Mouse (Mus musculus): Measurements from ENCODE around the gene Gpalpp1.
A peak's percentile ranks its signal among the peaks of the same experiment; 100 is the strongest.

Gpalpp1 gene

DNA sequence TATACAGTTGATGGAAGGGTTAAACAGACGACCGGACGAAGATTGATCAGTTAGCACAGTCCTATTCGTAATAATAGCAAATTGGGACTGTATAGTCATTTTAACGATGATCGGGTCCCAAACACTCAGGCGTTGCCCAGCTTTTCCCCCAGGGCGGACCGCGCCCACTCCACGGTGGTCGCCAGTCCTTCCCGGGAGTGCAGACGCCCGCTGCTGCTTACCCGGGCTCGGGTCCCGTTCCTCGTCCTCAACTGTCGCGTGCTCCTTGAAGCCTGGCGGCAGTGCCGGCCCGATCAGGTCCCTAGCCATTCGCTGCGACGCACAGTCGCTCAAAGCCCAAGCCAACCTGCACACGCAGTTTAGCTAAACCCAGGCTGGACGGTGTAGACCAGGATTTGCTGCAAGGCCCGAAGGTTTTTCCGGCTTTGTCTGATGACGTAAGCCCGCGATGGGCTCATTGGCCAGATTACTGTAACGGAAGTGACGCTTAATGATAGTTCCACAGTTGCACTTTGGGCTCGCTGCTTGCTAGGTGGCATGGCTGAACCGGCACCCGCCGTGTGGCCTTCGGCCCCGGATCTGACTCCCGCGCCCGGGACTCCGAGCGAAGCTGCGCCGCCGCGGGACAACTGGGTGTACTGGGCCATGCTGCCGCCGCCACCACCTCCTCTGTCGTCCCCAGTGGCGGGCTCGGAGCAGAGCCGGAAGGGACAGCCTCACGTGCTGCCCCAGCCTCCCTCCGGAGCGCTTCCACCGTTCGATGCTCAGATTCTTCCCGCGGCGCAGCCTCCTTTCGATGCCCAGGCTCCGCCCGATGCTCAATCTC is at the start of gene Gpalpp1, which contains the start of gene Nufip1:
Gpalpp1 (minus strand) TSS at position 365 of the 826 bp plus-strand sequence.
Nufip1 (plus strand) TSS at position 496 of the 826 bp plus-strand sequence.
- peak; percentile 94 for DNase-seq (ENCODE audit: low read depth, low spot score)
- Histone ChIP-seq H3K36me3 (ENCODE audit: control insufficient read depth, insufficient read depth, low read length, poor library complexity, severe bottlenecking) (peaks cover 10% of the 10 kb centered on the region; the same call in 1 of the 2 replicates), H3K27me3 (ENCODE audit: control insufficient read depth, insufficient read depth, low read length, poor library complexity, severe bottlenecking) (no peaks in the 10 kb centered on the region)

DNA sequence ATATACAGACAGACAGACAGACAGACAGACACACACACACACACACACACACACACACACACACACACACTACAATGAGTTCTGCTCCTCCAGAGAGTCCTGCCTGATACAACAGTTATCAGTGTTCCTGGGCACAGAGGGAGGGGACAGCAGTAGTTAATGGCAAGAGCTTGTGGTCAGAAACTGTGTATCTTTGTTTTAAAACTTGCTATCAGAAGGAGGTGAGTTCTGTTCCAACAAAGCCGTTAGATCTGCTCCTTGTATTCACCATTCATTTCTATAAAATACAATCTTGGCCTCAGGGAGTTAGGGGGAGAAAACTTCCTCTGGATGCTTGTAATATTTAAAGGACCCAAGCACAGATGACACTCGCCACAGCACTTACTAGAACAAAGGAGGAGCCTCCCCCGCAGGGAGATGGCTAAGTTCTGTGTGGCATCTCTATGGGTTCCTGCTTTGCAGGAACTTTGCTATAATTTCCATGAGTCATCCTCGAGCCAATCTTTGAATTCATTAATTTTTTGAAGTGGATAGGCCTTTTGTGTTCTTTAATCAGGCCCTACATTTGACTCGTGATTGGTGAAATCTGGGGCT is 47.7 kb upstream of the Gpalpp1 start:
- Histone ChIP-seq H3K36me3 (ENCODE audit: control insufficient read depth, insufficient read depth, low read length, poor library complexity, severe bottlenecking) (no peaks in the 10 kb centered on the region), H3K27me3 (ENCODE audit: control insufficient read depth, insufficient read depth, low read length, poor library complexity, severe bottlenecking) (no peaks in the 10 kb centered on the region)
- no peak for DNase-seq (ENCODE audit: low read depth, low spot score)

DNA sequence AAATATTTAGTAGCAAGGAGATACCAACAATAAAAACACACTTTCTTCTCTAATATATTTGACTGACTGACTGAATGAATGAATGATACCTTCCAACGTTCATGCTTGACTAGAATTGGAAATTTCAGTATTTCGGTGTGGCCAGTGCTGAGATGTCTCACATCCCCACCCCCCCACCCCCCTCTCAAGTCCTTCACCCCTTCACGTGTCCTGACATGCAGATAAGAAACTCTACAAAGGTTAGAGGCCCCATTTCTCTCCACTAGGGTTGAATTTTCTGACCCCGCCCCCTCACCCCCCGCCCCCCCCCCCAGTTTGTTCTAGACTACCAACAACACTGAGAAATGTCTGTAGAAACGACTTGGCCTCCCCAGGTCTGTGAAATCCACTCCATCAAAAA is 43.3 kb upstream of the Gpalpp1 start:
- peak; percentile 9 for DNase-seq (ENCODE audit: low read depth, low spot score)
- no peaks in the 10 kb centered on the region for H3K36me3 ChIP-seq (ENCODE audit: control insufficient read depth, insufficient read depth, low read length, poor library complexity, severe bottlenecking)
- H3K27me3 ChIP-seq (ENCODE audit: control insufficient read depth, insufficient read depth, low read length, poor library complexity, severe bottlenecking), result 0 out of 2 replicates have a peak, but pooled peaks cover 1% of the 10 kb centered on the region

DNA sequence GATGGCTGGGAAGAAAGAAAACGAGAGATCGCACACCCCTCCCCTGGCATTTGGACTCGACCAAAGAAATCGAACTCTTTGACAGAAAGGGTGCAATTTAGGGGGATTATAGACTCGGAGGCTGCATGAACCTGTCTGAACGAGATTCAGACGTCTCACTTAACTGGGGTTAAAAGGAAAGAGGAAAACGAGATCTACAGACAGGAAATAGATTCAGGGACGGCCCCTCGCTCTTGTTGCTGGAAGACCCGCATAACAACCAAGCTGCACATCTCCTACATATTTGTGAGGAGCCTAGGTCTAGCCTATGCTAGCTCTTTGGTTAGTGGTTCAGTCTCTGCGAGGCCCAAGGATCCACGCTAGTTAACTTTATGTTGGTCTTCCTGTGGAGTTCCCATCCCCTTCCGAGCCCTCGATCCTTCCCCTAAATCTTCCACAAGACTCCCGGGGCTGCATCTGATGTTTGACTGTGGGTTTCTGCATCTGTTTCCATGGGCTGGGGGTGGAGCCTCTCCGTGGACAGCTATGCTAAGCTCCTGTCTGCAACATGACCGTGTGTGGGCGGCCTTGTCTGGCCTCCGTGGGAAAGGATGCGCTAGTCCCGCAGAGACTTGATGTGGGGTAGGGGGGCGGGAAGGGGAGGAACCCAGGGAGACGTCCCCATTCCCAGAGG is 42.6 kb upstream of the Gpalpp1 start:
- H3K36me3 ChIP-seq (ENCODE audit: control insufficient read depth, insufficient read depth, low read length, poor library complexity, severe bottlenecking), result no peaks in the 10 kb centered on the region
- H3K27me3 ChIP-seq (ENCODE audit: control insufficient read depth, insufficient read depth, low read length, poor library complexity, severe bottlenecking), result 0 out of 2 replicates have a peak, but pooled peaks cover 1% of the 10 kb centered on the region
- no peak for DNase-seq (ENCODE audit: low read depth, low spot score)

DNA sequence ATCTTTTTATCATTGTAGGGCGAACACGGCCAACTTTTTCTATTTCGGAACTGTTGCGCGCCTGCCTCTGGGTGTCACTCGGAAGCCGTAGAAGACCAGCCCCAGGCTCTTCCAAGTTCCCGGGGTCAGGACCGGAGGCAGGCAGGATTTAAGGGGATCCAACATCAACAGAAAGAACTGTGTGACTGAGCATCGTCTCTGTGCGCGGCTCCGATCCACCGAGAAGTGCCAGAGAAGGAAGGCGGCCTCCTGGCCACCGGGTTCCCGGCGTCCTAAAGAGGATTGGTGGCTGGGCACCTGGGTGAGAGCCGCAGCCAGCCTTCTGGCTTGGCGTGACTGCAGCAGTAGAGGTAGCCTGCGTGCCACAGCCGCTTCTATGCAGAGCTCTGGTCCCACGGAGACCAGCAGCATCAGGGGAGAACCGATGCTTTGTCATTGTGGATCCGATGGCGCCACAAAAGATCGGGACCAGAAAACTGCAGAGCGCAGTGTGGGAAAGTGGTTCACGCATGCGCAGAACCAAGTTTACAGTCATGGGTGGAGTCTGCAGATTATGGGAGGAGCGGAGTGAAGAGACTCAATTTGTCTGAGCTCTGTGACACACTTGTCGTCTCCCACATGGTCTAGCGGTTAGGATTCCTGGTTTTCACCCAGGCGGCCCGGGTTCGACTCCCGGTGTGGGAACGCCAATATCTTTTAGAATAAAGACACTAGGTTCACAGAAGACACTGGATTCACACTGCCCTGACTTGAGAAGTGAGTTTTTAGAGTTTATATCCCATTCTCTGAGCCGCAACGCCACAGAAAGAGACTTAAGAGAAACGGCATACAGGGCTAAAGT is 41.8 kb upstream of the Gpalpp1 start:
- Histone ChIP-seq H3K27me3 (ENCODE audit: control insufficient read depth, insufficient read depth, low read length, poor library complexity, severe bottlenecking) (0 out of 2 replicates have a peak, but pooled peaks cover 1% of the 10 kb centered on the region), H3K36me3 (ENCODE audit: control insufficient read depth, insufficient read depth, low read length, poor library complexity, severe bottlenecking) (no peaks in the 10 kb centered on the region)
- DNase-seq (ENCODE audit: low read depth, low spot score), result peak; percentile 97

DNA sequence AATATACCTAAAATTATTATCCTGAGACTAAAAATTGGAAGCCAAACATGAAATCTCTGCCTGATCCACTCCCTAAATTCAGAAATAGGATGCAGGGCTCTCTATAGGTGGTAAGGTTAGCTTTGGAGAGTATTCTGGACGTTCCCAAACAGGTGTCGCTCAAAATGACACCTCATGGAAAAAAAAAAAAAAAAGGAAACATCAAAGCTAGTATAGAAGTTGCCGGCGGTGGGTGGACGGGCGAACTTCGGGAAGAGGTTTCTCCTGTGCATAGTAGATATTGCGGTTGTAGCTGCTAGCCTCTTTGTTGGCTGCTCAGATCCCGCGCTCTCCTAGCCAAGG is 41.2 kb upstream of the Gpalpp1 start:
- Histone ChIP-seq H3K36me3 (ENCODE audit: control insufficient read depth, insufficient read depth, low read length, poor library complexity, severe bottlenecking) (no peaks in the 10 kb centered on the region), H3K27me3 (ENCODE audit: control insufficient read depth, insufficient read depth, low read length, poor library complexity, severe bottlenecking) (0 out of 2 replicates have a peak, but pooled peaks cover 1% of the 10 kb centered on the region)
- no peak for DNase-seq (ENCODE audit: low read depth, low spot score)

DNA sequence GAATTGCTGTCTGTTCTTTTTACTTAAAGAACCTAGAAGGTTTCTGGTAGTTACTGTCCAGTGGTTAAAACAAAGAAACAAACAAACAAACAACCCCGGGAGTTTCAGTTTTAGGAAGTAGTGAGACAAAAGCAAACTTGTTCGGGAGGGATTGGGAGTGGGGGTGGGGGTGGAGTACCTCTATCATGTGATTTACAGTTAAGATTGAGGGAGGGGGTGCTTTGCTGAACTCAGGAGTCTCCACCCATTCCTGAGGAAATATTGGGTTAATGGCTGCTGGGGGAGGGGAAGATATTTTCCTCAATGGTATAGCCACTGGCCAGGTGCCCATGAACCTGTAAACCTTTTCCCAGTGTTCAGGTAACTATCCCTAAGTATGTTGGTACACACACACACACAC is 40.5 kb upstream of the Gpalpp1 start:
- Histone ChIP-seq H3K36me3 (ENCODE audit: control insufficient read depth, insufficient read depth, low read length, poor library complexity, severe bottlenecking) (no peaks in the 10 kb centered on the region), H3K27me3 (ENCODE audit: control insufficient read depth, insufficient read depth, low read length, poor library complexity, severe bottlenecking) (0 out of 2 replicates have a peak, but pooled peaks cover 1% of the 10 kb centered on the region)
- no peak for DNase-seq (ENCODE audit: low read depth, low spot score)

DNA sequence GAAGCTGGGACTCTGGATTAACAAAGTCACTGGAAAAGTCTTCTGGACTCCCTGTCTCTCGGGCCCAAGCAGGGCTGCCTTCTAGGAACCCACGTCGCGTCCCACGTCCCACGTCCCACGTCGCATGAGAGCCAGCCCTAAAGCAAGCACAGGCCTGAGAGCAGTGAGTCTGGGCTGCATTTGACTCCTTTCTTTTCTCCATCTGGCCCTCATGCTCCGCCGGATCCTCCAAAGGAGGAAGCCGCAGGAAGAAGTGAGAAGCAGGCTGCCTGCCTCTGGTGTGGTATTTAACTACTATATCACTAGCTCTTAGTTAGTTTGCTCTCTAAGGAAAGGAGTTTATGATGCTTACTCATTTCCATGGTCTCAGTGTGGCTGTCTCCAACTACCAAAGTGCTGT is 39.9 kb upstream of the Gpalpp1 start:
- Histone ChIP-seq H3K36me3 (ENCODE audit: control insufficient read depth, insufficient read depth, low read length, poor library complexity, severe bottlenecking) (no peaks in the 10 kb centered on the region), H3K27me3 (ENCODE audit: control insufficient read depth, insufficient read depth, low read length, poor library complexity, severe bottlenecking) (0 out of 2 replicates have a peak, but pooled peaks cover 1% of the 10 kb centered on the region)
- no peak for DNase-seq (ENCODE audit: low read depth, low spot score)

DNA sequence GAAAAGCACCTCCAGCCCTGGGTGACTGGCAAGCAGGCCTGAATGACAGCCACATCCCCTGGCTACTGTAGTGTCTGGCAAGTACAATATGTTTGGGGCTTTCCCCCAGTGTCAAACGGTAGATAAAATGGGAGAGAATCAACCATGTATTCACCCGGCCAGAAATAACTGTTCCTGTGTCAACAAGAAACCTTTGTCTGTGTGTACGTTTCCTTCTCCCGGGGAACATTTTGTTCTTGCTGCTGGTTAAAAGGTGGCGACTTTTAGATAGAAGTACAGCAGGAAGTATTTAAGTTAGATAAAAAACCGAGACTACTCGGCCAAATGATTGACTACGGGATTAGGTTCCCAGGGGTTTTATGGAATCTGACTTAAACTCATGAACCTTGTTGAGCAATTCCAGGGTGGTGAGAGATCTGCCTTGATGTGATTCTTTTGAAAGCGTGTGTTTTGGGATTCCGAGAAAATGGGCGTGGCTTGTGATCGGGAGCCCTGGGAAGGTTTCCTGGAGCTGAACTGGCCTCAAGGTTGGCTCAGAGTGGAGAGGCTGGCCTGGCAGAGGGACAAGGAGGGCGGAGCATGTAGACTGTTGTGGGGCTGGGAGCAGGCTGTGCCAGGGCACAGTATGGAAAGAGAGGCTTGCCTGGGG is 39.1 kb upstream of the Gpalpp1 start:
- 0 out of 2 replicates have a peak, but pooled peaks cover 1% of the 10 kb centered on the region for H3K27me3 ChIP-seq (ENCODE audit: control insufficient read depth, insufficient read depth, low read length, poor library complexity, severe bottlenecking)
- no peak for DNase-seq (ENCODE audit: low read depth, low spot score)
- no peaks in the 10 kb centered on the region for H3K36me3 ChIP-seq (ENCODE audit: control insufficient read depth, insufficient read depth, low read length, poor library complexity, severe bottlenecking)

DNA sequence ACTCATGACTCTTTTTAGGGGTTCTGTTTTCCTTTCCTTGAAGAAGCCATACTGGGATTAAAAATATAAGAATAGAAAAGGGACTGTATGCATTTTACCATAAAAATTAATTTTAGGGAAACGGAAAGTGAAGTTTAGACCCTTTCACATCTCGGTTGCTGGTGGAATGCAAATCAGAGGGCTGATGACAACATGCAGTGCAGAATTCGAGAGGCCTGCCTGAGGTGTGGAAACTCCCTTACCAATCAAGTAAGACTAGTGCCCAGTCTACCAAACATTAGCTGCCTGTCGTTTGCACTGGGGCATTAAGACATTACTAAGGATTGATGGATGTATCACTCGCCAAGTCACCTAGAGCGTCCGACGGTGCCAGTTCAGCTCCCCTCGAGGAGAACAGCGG is 37.7 kb upstream of the Gpalpp1 start:
- no peaks in the 10 kb centered on the region for H3K36me3 ChIP-seq (ENCODE audit: control insufficient read depth, insufficient read depth, low read length, poor library complexity, severe bottlenecking)
- H3K27me3 ChIP-seq (ENCODE audit: control insufficient read depth, insufficient read depth, low read length, poor library complexity, severe bottlenecking), result 0 out of 2 replicates have a peak, but pooled peaks cover 1% of the 10 kb centered on the region
- no peak for DNase-seq (ENCODE audit: low read depth, low spot score)

DNA sequence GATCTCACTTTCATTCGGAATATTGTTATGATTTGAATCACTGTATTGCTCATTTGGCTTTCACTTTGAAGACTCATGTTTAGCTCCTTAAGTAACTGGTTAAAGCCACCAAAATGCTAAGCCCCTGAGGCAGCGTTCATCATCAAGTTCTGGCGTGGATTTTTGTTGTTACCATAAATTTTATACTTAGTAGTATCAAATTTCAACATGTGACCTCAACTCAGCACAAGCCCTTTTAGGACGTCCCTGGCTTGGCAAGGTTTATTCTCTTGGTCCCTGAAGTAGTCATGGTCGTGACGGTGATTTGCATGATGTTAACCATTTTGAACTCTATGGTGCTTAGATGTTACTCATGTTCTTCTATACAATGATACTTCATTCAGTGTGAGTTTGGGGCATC is 36.5 kb upstream of the Gpalpp1 start:
- DNase-seq (ENCODE audit: low read depth, low spot score), result no peak
- Histone ChIP-seq H3K27me3 (ENCODE audit: control insufficient read depth, insufficient read depth, low read length, poor library complexity, severe bottlenecking) (0 out of 2 replicates have a peak, but pooled peaks cover 1% of the 10 kb centered on the region), H3K36me3 (ENCODE audit: control insufficient read depth, insufficient read depth, low read length, poor library complexity, severe bottlenecking) (no peaks in the 10 kb centered on the region)

DNA sequence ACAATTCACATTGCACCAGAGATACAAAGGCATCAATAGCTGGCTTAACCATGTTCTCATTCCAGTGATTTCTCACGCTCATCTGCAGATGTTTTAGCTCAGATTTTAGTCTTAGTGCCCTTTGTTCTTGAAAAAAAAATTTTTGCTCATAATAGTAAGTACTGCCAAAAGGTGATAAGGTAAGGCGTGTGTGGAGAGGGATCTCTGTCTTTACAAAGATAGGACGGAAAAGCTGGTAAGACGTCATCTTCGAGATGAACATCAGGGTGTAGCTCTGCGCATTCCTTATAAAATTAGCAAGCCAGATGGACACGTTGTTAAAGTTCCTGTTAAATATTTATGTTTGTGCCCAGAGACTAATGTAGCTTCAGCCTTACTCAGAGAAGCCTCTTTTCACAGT is 35.3 kb upstream of the Gpalpp1 start:
- H3K36me3 ChIP-seq (ENCODE audit: control insufficient read depth, insufficient read depth, low read length, poor library complexity, severe bottlenecking), result no peaks in the 10 kb centered on the region
- H3K27me3 ChIP-seq (ENCODE audit: control insufficient read depth, insufficient read depth, low read length, poor library complexity, severe bottlenecking), result 0 out of 2 replicates have a peak, but pooled peaks cover 1% of the 10 kb centered on the region
- DNase-seq (ENCODE audit: low read depth, low spot score), result no peak

DNA sequence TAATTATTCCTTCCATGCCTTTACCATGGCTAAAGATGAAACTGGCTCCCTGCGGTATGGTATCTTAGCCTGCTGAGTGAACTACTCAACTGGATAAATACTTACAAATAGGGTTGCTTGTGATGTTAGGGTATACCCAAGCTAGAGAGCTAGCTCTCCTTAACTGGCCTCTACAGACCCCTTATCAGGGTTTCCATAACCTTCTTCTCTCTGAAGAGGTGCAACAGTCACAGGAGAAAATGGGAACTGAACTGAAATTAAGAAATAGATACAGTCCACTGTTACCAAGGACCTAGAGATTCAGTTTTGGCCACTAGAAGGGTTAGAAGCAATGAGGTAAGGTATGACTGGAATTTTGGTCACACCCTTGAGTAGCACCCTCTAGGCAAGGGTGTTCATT is 34.7 kb upstream of the Gpalpp1 start:
- no peak for DNase-seq (ENCODE audit: low read depth, low spot score)
- Histone ChIP-seq H3K27me3 (ENCODE audit: control insufficient read depth, insufficient read depth, low read length, poor library complexity, severe bottlenecking) (0 out of 2 replicates have a peak, but pooled peaks cover 1% of the 10 kb centered on the region), H3K36me3 (ENCODE audit: control insufficient read depth, insufficient read depth, low read length, poor library complexity, severe bottlenecking) (no peaks in the 10 kb centered on the region)

DNA sequence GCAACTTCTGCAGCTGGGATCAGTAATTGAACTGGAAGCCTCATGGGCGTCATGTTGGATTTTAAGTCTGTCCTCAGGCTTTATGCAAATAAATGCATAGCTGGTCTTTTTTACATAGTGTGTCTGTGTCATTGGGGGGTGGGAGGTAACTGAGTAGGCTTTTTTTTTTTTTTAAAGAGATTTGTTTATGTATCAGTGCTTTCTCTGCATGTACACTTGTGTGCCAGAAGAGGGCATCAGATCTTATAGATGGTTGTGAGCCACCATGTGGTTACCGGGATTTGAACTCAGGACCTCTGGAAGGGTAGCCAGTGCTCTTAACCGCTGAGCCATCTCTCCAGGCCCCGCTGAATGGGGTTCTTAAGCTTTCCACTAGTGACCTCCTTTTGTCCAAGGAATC is 24.4 kb upstream of the Gpalpp1 start:
- DNase-seq (ENCODE audit: low read depth, low spot score), result no peak
- Histone ChIP-seq H3K27me3 (ENCODE audit: control insufficient read depth, insufficient read depth, low read length, poor library complexity, severe bottlenecking) (no peaks in the 10 kb centered on the region), H3K36me3 (ENCODE audit: control insufficient read depth, insufficient read depth, low read length, poor library complexity, severe bottlenecking) (peaks cover 6% of the 10 kb centered on the region)

All from splenic B cell, adult 2 months (primary cell).